Mouse (Mus musculus): ENCODE data around the gene Copg1.
"Not testable (repeated sequence)": the region's sequence is repeated elsewhere in the genome, so short reads cannot be mapped to it uniquely, and the experiment has no call there.

The Copg1 gene

DNA sequence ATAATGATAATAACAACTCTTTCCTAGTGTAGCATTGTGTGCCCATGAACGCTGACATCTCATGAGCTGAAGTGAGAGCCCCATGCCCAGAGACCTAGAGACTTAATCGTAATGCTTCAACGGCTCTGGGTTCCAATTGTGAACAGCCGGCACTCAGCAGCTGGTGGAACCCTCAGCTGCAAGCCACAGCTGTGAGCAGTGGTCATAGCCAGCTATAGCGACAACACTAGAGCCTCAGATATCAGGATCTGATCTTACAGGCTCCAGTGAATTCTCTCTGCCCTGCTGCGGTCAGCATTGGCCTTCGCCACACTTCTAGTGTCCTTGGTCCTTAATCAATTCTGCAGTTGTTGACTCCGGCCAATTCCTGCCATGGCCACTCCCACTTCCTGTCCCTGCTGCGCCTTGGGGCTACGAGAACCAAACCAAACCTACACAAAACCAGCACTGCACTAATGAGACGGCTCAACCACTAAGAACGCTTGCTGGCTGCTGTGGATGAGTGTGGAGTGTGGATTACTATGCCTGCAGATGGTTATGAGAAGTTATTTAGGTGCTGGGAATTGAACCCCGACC lies 11.5 kb upstream of the Copg1 start:
- no peak for DNase-seq

DNA sequence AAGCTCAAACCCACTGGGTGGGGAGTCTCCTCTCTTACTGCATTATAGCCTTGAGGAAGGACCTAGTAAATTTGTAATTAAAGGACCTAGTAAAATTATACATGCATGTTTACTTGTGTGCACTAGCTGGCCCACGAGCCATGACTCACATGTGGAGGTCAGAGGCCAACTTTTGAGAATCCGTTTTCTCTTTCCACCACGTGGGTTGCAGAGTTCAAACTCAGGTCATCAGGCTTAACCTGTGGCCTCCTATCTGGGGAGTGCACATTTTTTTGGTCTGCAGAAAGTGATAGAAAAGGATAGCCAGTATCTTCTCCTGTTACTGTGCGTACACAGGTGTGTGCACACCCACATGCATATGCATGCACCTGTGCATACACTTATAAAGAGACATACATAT lies 8.6 kb upstream of the Copg1 start:
- DNase-seq = no peak

DNA sequence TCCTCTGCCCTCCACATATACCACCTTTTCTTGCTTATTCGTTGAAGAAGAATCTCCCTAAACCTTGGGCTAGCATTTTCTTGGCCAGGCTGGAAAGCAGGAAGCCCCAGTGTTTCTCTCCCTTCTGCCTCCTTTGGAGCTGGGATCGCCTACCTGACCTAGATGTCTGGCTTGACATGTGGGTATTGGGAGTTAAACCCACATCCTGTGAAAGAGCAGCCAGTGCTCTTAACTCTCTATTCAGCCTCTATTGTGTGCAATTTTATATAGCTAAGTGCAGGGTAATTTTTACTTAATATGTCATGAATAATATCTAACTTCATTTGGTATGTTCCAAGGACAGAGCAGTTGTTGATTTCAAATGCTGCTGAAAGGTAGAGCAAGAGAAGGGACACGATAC lies 8.0 kb upstream of the Copg1 start:
- no peak for DNase-seq

DNA sequence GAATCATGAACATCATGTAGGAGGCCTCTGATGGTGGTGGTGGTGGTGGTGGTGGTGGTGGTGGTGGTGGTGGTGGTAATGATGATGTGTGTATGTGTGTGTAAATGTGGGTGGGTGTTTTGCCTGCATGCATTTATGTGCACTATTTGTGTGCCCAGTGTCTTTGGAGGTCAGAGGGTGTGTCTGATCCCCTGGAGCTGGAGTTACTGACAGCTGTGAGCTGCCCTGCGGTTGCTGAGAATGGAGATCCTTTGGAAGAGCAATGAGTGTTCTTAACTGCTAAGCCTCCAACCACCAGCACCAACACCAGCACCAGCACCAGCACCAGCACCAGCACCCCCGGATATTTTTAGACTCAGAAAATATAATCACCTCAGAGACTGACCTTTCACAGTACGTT lies 5.4 kb upstream of the Copg1 start:
- no peak for DNase-seq

DNA sequence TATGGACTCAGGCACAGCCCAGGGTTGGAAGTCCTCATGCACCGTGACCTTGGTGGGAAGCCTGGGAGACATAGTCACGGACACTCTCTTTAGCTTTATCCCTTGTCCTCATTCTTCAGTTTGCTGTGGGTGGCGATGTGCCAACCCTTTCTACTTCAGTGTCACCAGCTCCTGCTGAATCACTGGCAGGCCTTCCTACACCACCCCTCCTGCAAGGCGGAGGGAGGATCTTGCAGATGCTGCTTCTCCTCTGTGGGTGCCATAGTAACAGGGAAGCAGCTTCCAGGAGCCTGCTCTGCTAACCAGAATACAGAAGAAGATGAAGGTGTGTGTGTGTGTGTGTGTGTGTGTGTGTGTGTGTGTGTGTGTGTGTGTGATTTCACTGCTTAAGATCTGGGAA lies 4.8 kb upstream of the Copg1 start:
- DNase-seq = no peak

DNA sequence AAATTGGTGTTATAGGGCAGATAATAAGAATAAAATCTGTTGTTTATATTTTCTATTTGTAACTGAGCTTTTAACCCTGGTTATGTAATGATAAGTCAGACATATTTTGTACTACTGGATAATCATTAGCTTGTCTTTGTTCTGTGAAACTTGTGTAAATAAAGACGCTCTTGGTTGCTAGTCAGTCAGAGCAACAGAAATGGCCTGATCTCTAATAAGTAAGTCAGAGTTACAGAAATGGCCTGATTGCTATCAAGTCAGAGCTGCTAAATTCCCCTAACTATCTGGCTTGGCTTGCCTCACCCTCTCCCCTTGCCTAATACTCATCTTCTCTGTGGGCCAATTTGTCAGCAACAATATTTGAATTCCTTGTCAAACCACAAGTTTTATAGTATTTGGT lies 893 bp upstream of the Copg1 start:
- no peak for DNase-seq

DNA sequence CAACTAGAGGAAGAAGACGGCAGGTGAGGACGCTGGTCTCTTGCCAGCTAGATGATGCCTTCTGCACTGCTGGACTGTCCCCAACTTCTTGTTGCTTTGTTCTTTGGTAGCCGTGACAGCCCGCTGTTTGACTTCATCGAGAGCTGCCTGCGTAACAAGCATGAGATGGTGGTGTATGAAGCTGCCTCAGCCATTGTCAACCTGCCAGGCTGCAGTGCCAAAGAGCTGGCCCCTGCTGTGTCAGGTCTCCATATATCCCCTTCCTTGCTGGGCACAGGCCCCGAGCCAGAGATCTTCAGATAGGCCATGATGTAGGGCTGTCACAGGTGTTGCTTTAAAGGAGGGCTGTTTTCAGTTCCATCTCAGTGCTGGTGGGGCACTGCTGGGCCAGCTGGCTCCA lies 6.3 kb downstream of the Copg1 start:
- peak; percentile 78 to 79 for DNase-seq

DNA sequence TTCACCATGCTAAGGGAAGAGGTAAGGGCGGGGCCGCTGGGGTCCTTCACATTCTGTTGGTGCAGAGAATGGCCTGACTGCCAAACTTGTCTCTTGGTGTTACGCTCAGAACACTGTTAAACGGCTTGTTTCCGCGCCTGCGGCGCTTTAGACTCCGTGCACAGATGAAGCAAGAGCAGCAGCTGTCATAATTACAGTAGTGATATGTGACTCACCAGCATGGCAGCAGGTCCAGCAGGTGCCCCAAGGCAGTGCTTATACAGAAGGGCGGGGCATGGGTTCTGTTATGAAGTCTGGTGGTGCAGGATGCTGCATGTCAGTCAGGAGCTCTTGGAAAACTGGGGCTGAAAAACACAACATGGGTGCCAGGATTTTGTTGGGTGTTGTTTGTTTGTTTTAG lies 10.4 kb downstream of the Copg1 start:
- no peak for DNase-seq

DNA sequence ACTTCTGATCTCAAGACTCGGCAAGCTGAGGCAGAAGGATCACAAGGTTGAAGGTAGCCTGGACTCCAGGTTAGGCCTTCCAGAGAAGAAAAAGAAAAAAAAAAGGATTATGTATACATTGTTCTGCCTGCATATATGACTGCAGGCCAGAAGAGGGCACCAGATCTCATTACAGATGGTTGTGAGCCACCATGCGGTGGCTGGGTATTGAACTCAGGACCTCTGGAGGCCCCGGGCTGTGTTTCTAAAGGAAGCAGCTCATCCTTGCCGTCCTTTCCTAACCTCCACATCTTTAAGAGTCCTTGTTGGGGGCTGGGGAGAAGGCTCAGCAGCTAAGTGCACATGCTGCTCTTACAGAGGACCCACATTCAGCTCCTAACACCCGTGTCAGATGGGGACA lies 19.0 kb downstream of the Copg1 start:
- DNase-seq = no peak

DNA sequence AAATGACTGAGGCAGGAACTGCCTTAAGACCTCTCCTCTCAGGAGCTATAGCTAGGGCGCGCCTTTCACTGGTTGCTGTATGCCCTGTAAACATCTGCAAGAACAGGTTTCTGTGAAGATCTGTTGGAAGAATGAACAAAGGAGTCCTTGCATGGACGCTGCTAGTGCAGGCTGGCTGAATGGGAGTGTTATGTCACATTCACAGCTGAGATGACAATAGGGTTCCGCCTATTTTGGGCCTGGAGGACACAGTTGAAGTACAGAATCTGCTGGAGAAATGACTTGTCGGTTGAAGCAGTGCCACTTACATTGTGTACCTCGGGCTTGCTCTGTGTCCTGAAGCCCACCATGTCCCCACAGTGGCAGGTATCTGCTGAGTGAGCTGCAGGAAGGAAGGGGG lies 21.6 kb downstream of the Copg1 start:
- no peak for DNase-seq

DNA sequence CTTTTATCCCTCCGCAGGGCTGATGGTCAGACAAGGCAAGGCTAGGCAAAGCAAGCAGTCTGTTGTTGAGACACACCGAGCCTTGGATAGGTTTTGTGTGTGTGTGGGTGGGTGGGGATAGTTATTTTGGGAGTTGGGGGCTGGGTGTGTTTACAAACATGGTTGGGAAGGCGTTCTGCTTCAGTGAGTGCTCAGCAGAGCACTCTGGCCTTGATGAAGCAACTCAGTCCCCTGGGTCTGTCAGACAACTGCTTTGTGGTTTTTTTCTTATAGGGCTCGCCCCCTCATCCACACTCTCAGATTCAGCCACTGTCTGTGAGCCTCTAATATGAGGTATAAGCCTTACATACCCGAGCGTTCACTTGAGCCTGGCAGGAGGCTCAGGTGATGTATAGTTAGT lies 23.9 kb downstream of the Copg1 start:
- no peak for DNase-seq

DNA sequence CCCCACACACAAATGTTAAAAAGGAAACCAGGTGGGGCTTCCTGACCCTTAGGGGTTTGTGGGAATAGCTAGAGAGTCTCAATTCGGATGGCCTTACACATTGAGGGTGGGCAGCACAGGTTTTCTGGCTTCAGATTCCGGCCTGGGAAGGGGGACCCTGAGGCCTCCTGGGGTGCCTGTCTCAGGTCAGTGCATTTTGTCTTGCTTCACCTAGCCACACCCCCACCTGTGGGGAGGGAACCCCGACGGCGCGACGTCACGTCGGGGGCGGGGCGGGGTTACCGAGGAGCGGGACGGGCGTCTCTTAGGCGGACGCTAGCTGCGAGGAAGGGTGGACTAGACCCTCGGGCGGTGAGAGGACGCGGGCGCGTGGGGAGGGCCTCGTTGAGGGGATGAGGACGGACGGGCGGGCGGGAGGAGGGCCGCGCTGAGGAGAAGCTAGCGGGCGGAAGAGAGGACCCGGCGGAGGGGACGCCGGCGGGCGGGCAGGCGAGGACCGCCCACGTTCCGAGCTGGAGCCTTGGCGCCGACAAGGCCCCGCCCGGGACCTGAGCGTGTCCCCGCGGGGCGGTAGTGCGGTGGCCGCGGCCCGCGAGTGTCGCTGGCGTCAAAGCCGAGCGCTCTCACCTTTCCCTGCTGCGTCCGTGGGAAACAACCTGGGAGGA lies 26.2 kb downstream of the Copg1 start, which contains the start of gene Hmces:
Hmces (plus strand) TSS at position 275 of the 665 bp plus-strand sequence.
- peak; percentile 69 to 82 for DNase-seq

DNA sequence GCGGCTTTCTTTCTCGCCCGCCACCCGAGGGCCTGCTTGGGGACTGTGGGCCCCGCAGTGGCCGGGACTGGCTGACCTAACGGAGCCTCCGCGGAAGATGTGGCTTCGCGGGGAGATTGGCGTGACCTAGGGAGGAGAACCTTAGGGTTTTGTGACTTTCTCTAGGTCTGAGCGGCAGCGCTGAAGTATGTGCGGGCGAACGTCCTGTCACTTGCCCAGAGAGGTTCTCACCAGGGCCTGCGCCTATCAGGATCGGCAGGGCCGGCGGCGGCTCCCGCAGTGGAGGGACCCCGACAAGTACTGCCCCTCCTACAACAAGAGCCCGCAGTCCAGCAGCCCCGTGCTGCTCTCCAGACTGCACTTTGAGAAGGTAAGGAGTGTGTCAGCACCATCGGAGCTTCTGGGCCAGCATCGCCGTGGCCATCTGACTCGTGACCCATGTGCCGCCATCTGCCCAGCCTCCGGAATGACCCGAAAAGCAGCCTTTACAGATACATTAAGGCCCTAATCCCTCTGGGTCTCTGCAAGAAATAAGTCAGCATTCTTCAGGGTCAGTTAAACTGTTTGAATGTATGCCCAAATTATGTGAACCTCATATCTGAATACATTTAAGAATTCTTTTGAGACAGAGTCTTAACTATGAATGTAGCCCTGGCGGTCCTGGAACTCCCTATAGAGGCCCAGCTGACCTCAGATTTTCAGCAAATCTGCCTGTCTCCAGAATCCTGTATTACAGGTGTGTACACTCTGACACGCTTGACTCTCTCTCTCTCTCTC lies 26.9 kb downstream of the Copg1 start:
- peak; percentile 42 to 62 for DNase-seq

DNA sequence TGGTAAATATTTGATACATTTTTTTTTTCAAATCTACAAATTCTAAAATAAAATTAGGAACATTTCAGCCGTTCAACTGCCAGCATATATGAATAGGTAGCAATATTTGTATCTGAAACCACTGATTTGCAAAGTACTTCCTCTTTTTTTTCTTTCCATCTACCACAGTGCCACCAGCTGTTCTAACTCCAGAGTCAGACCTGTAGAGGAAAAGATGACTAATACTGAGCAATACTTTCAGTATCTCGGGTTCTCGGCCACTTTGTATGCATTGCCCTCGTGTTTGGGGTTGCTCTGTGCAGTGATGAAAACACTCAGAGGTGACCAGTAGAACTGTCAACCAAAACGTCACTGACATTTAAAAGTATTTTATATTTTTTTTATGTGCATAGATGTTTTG lies 28.3 kb downstream of the Copg1 start:
- no peak for DNase-seq

DNA sequence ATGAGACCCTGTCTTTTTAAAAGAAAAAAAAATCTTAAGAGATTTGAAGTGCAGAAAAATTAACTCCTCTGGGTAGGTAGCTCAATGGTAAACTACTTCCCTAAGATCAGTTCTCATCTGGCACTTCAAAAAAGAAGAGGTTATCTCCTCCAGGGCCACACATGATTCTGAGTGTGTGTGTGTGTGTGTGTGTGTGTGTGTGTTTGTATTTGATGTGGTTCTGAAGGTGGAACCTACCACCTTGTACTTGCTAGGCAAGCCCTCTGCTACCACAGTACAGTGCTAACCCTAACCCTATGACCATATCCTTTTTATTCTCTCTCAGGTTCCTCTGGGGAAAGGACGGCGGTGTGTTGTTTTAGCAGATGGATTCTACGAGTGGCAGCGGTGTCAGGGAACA lies 33.6 kb downstream of the Copg1 start:
- no peak for DNase-seq

DNA sequence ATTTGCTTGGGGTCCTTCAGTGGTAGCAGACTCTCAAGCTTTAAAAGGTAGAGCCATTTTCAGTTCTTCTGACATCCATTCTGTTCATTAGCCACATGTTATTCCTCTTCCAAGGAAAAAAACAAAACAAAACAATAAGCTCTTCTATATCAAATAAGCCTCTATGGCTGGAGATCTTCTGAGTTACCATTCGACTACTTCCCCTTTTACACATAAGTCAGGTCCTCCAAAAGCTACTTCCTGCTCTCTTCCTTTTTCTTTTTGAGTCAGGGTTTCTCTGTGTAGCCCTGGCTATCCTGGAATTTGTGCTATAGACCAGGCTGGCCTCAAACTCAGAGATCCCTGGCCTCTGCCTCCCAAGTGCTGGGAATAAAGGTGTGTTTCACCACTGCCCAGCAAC lies 36.0 kb downstream of the Copg1 start:
- no peak for DNase-seq

DNA sequence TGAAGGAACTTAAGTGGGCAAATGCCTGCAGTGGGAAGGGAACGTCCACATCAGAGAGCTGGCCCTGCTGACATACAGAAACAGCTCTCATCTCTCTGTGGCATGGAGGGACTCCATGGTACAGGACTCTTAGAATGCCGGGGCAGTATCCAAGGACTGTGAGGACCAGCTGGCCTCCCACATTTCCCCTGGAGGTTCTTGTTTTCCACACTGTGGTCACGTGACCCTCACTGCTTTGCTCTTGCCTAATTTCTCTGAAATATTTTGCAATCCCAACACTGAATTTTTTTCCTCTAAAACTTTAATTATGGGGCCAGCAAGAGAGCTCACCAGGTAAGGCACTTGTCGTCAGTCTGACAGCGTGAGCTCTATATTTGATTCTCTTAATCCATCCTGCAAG lies 47.4 kb downstream of the Copg1 start:
- DNase-seq = no peak

DNA sequence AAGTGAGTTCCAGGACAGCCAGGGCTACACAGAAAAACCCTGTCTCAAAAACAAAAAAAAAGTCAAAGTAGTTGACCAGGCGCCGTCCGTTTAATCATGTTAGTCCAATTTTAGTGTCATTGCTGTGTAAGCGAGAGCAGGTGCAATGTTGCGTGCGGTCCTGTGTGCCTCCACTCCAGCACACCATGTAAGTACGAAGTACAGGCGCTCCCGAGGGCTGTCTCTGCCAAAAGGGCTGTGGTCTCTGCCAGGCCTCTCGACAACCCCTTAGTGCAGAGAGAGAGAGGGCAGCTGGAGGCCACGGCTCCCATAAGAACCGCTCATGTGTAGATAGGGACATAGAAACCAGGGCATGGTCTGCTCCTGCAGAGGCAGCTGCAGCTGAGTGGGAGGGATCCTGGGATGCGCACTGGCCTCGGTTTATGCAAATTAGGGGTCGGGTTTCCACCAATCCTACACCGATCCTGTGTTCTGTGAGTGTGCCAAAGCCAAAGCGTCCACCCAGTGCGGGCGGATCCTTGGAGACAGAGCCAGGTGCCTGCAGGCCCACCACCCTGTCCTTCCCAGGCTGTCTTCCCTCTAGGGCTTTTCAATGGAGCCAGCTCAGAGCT lies 49.7 kb downstream of the Copg1 start:
- no peak for DNase-seq

DNA sequence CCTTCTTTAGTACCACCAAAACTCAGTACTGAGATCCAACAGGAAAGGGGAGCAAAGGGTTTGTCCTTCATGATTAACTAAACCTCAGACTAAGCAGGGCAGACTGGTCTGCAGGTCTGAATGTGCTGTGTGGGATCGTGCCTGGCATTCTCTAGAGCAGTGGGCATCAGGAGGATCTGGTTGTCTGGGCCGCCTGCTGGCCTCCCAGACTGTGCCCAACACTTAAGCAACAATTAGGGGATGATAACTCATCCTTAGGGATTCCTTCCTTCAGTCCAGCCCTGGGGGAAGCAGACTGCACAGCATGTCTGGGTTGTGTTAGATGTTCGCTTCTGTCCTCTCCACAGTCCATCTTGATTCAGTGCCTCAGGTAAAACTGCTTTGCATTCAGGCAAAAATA lies 51.3 kb downstream of the Copg1 start:
- DNase-seq = no peak

DNA sequence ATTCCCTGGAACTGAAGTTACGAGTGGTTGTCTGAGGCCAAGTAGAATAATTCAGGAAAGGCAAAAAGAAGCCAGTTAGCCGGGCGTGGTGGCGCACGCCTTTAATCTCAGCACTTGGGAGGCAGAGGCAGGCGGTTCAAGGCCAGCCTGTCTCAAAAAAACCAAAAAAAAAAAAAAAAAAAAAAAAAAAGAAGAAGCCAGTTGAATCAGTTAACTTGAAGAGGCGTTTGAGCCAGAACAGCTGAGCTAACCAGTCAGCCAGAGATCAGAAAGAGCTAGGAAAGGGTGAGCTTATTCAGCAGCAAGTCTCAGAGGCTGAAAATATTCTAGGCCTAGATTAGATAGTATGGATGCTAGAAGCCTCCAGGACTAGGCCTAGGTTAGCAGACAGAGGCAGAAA lies 54.6 kb downstream of the Copg1 start:
- no peak for DNase-seq

DNA sequence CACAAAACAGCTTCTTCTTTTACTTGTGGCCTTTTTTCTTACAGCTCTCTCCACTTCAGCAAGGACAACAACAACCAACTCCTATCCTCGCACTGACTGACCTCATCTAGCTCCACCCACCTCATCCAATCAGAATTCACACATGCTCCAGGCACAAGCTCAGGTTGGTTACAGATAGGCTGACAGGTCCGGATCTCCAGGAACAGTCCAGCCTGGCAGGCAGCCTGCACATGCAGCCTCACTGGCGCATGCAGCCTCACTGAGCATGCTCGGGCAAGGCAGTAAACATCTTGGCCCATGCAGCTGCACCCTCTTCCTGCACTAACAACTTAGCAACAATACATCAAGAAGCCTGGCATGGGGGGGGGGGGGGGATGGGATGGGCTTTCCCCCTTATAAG lies 74.8 kb downstream of the Copg1 start:
- DNase-seq = not testable (repeated sequence)
